Mouse (Mus musculus): Measurements from ENCODE around the gene Spty2d1. TPM values are rescaled to one million over a fixed set of nuclear protein-coding genes. Genes with fewer than 3 reads are reported as not detected.

The Spty2d1 gene
- polyA plus RNA-seq, 1 experiment from 2014 or later: 13.1 TPM

- Histone ChIP-seq H3K27me3 (ENCODE audit: control insufficient read depth, insufficient read depth, low read length) (no peaks in the 10 kb centered on the region), H3K9me3 (replicated peaks; ENCODE audit: control insufficient read depth, low read length) (no peaks in the 10 kb centered on the region), H3K36me3 (ENCODE audit: control insufficient read depth, insufficient read depth) (no peaks in the 10 kb centered on the region), H3K9ac (ENCODE audit: low read length) (no peak overlapping the region), H3K4me2 (ENCODE audit: low read depth, low read length) (no peak overlapping the region), H3K27ac (ENCODE audit: low read length) (no peak overlapping the region), H3K4me3 (ENCODE audit: low read length) (no peak overlapping the region), H3K4me1 (ENCODE audit: control insufficient read depth, insufficient read depth, low read length) (peaks cover 24% of the 10 kb centered on the region)
- no peak for ATAC-seq (replicated peaks; ENCODE audit: extremely low read depth, insufficient read depth, low FRiP score)
- WGBS: 34% methylated on average over 3 of the region's 3 CpGs
These were observed 47.2 kb downstream of the Spty2d1 start for GRCm38 (mm10) chr7:46960991-46961390.

GRCm38 (mm10) chr7:46958853-46959252 lies 49.4 kb downstream of the Spty2d1 start:
- no peak for ATAC-seq (replicated peaks; ENCODE audit: extremely low read depth, insufficient read depth, low FRiP score)
- Histone ChIP-seq H3K27me3 (ENCODE audit: control insufficient read depth, insufficient read depth, low read length) (no peaks in the 10 kb centered on the region), H3K4me3 (ENCODE audit: low read length) (peak overlapping the region; percentile 71), H3K27ac (ENCODE audit: low read length) (no peak overlapping the region), H3K36me3 (ENCODE audit: control insufficient read depth, insufficient read depth) (peaks cover 10% of the 10 kb centered on the region; the same call in 1 of the 2 replicates), H3K9ac (ENCODE audit: low read length) (peak overlapping the region; percentile 79), H3K4me2 (ENCODE audit: low read depth, low read length) (peak overlapping the region; percentile 74), H3K4me1 (ENCODE audit: control insufficient read depth, insufficient read depth, low read length) (peaks cover 24% of the 10 kb centered on the region), H3K9me3 (replicated peaks; ENCODE audit: control insufficient read depth, low read length) (no peaks in the 10 kb centered on the region)
- 17% methylated on average over 9 of the region's 9 CpGs for WGBS

GRCm38 (mm10) chr7:46957831-46958691 lies 50.1 kb downstream of the Spty2d1 start, which contains the start of gene Uevld:
TSS of gene Uevld (minus strand) at chr7:46958527.
- Histone ChIP-seq H3K9ac (ENCODE audit: low read length) (peak within 1 kb of the TSS; percentile 79), H3K4me1 (ENCODE audit: control insufficient read depth, insufficient read depth, low read length) (peaks cover 18% of the 10 kb centered on the region), H3K27ac (ENCODE audit: low read length) (peak within 1 kb of the TSS; percentile 29), H3K36me3 (ENCODE audit: control insufficient read depth, insufficient read depth) (peaks cover 13% of the 10 kb centered on the region; the same call in 1 of the 2 replicates), H3K4me3 (ENCODE audit: low read length) (peak within 1 kb of the TSS; percentile 71), H3K9me3 (replicated peaks; ENCODE audit: control insufficient read depth, low read length) (no peaks in the 10 kb centered on the region), H3K27me3 (ENCODE audit: control insufficient read depth, insufficient read depth, low read length) (no peaks in the 10 kb centered on the region), H3K4me2 (ENCODE audit: low read depth, low read length) (peak within 1 kb of the TSS; percentile 74)
- ATAC-seq (replicated peaks; ENCODE audit: extremely low read depth, insufficient read depth, low FRiP score): peak; percentile 87
- WGBS: under 1% methylated on average over 46 of the region's 51 CpGs

Other genes with a start within 250 kb of the Spty2d1 start
- 10.4 and 13.0 TPM in 2 replicates for gene Hps5, start 212.3 kb downstream of the Spty2d1 start, polyA plus RNA-seq (2015; fragmentation: Nextera tagmentation; extraction: Ambion mirVana)
- gene Gtf2h1, start 212.3 kb downstream of the Spty2d1 start, polyA plus RNA-seq (2015; fragmentation: Nextera tagmentation; extraction: Ambion mirVana): 32.2 and 33.3 TPM in 2 replicates
- 3,218 and 3,386 TPM in 2 replicates for gene Ldha, start 166.9 kb downstream of the Spty2d1 start, polyA plus RNA-seq (2015; fragmentation: Nextera tagmentation; extraction: Ambion mirVana)
- not detected in 2 replicates for gene Ldhc, start 147.2 kb downstream of the Spty2d1 start, polyA plus RNA-seq (2015; fragmentation: Nextera tagmentation; extraction: Ambion mirVana)
- gene Tsg101, start 88.4 kb downstream of the Spty2d1 start, polyA plus RNA-seq (2015; fragmentation: Nextera tagmentation; extraction: Ambion mirVana): 161 and 164 TPM in 2 replicates
- 7.9 and 8.4 TPM in 2 replicates for gene Uevld, start 49.9 kb downstream of the Spty2d1 start, polyA plus RNA-seq (2015; fragmentation: Nextera tagmentation; extraction: Ambion mirVana)
- not detected in 2 replicates for gene Gm9999, start 24.8 kb downstream of the Spty2d1 start, polyA plus RNA-seq (2015; fragmentation: Nextera tagmentation; extraction: Ambion mirVana)
- 20.1 and 23.0 TPM in 2 replicates for gene Tmem86a, start 42.2 kb upstream of the Spty2d1 start, polyA plus RNA-seq (2015; fragmentation: Nextera tagmentation; extraction: Ambion mirVana)
- 0.29 and 0.51 TPM in 2 replicates for gene Ptpn5, start 125.3 kb upstream of the Spty2d1 start, polyA plus RNA-seq (2015; fragmentation: Nextera tagmentation; extraction: Ambion mirVana)
- not detected in 2 replicates for gene Mrgpra6, start 196.5 kb upstream of the Spty2d1 start, polyA plus RNA-seq (2015; fragmentation: Nextera tagmentation; extraction: Ambion mirVana)
- gene Mrgpra9, start 244.4 kb upstream of the Spty2d1 start, polyA plus RNA-seq (2015; fragmentation: Nextera tagmentation; extraction: Ambion mirVana): not detected in 2 replicates

Measured in heart, embryonic 16.5 days (tissue).